Mouse (Mus musculus) kidney, embryonic 15.5 days (tissue): ENCODE measurements around the gene Mcrs1. TPM values are rescaled to one million over a fixed set of nuclear protein-coding genes. Genes with fewer than 3 reads are reported as not detected.

ENCODE experiments used
- ATAC-seq: fragments of 200-750 bp; cut with Nextera tagmentation; replicated peaks from 2 replicates; pipeline ENCODE4 v1.8.0; 2017; ENCODE audit warnings: moderate TSS enrichment; ENCODE audit not compliant: low FRiP score
- H3K27ac ChIP-seq: fragments of 300-500 bp; sonication (generic); 2 replicates; pipeline ENCODE4 v1.5.1; 2015; ENCODE audit warnings: mild to moderate bottlenecking, inconsistent platforms
- H3K27me3 ChIP-seq: fragments of 300-500 bp; sonication (generic); 2 replicates; pipeline ENCODE4 v1.6.1; 2015; ENCODE audit warnings: inconsistent platforms
- H3K36me3 ChIP-seq: fragments of 300-500 bp; sonication (generic); 2 replicates; pipeline ENCODE4 v1.6.1; 2015; ENCODE audit warnings: inconsistent platforms
- H3K4me1 ChIP-seq: fragments of 300-500 bp; sonication (generic); 2 replicates; pipeline ENCODE4 v1.6.1; 2015; ENCODE audit warnings: inconsistent platforms
- H3K4me2 ChIP-seq: fragments of 300-500 bp; sonication (generic); 2 replicates; pipeline ENCODE4 v1.6.1; 2015; ENCODE audit warnings: moderate library complexity, mild to moderate bottlenecking, inconsistent platforms
- H3K4me3 ChIP-seq: fragments of 300-500 bp; sonication (generic); replicated peaks from 2 replicates; pipeline ENCODE4 v1.5.1; 2015; ENCODE audit warnings: mild to moderate bottlenecking, inconsistent platforms
- H3K9ac ChIP-seq: fragments of 300-500 bp; sonication (generic); 2 replicates; pipeline ENCODE4 v1.6.1; 2015; ENCODE audit warnings: mild to moderate bottlenecking, inconsistent platforms
- H3K9me3 ChIP-seq: fragments of 300-500 bp; sonication (generic); replicated peaks from 2 replicates; pipeline ENCODE4 v1.6.1; 2016; ENCODE audit warnings: inconsistent platforms
- WGBS: fragments of 180-500 bp; shearing (Covaris S2); methylation state at CpG from one replicate; pipeline ENCODE4 v1.1.7; 2015; ENCODE audit warnings: mixed read lengths; 5-methylcytosine and 5-hydroxymethylcytosine counted together
- polyA plus RNA-seq: library from polyadenylated mRNA; unstranded; fragments of >200 nt; fragmentation: Nextera tagmentation; extraction: Ambion mirVana; gene quantifications from 2 replicates; pipeline ENCODE4 v1.2.1, GENCODE M21; 2015

The Mcrs1 gene
- polyA plus RNA-seq, 1 experiment from 2014 or later, result 172 TPM

DNA sequence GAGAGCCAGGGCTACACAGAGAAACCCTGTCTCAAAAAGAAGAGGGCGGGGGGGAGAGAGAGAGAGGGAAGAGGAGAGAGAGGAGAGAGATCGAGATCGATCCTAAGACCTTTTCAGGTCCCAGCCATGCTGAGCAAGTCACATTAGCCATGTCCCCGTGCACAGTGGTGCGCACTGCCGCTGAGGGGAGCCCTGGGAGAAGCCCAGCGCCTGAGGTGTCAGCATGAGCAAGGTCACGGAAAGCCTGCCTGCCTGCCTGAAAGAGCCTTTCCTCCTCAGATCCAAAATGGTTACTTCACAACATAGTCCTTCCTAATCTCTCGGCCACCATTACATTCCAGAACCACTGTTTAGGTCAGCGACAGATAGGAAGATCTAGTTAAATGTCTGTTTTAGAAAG, 57.4 kb downstream of the Mcrs1 start:
- no peak overlapping the region for H3K4me2 ChIP-seq
- no peak overlapping the region for H3K4me3 ChIP-seq
- no peak overlapping the region for H3K27ac ChIP-seq
- H3K4me1 ChIP-seq, result no peaks in the 10 kb centered on the region
- H3K36me3 ChIP-seq, result peaks cover 61% of the 10 kb centered on the region
- no peaks in the 10 kb centered on the region for H3K27me3 ChIP-seq
- H3K9ac ChIP-seq, result no peak overlapping the region
- ATAC-seq, result no peak
- no peaks in the 10 kb centered on the region for H3K9me3 ChIP-seq
- 85% methylated on average over 10 of the region's 10 CpGs for WGBS

Other genes with a start within 250 kb of the Mcrs1 start
- gene Tuba1c, start 222.1 kb downstream of the Mcrs1 start, polyA plus RNA-seq, result 180 and 185 TPM in 2 replicates
- gene Prph, start 196.8 kb downstream of the Mcrs1 start, polyA plus RNA-seq, result 5.9 and 12.6 TPM in 2 replicates
- gene Troap, start 177.4 kb downstream of the Mcrs1 start, polyA plus RNA-seq, result 33.8 and 39.4 TPM in 2 replicates
- 0.72 and 1.1 TPM in 2 replicates for gene C1ql4, start 164.1 kb downstream of the Mcrs1 start, polyA plus RNA-seq
- gene Dnajc22, start 158.8 kb downstream of the Mcrs1 start, polyA plus RNA-seq, result 8.6 and 8.8 TPM in 2 replicates
- 47.1 and 50.5 TPM in 2 replicates for gene Spats2, start 126.0 kb downstream of the Mcrs1 start, polyA plus RNA-seq
- gene Kcnh3, start 27.1 kb downstream of the Mcrs1 start, polyA plus RNA-seq, result 0.44 and 0.51 TPM in 2 replicates
- 56.4 and 66.5 TPM in 2 replicates for gene Prpf40b, start 43.1 kb upstream of the Mcrs1 start, polyA plus RNA-seq
- gene Fam186b, start 43.9 kb upstream of the Mcrs1 start, polyA plus RNA-seq, result 0.21 and 0.43 TPM in 2 replicates
- gene Fmnl3, start 118.5 kb upstream of the Mcrs1 start, polyA plus RNA-seq, result 31.7 and 32.4 TPM in 2 replicates
- 502 and 516 TPM in 2 replicates for gene Tmbim6, start 140.9 kb upstream of the Mcrs1 start, polyA plus RNA-seq
- 9.5 and 11.1 TPM in 2 replicates for gene Nckap5l, start 205.8 kb upstream of the Mcrs1 start, polyA plus RNA-seq
- gene Bcdin3d, start 222.8 kb upstream of the Mcrs1 start, polyA plus RNA-seq, result 15.6 and 17.3 TPM in 2 replicates